ENCODE assay signal across 26 mouse cellular contexts in genomic region chr13:9297689-9298088, GRCm38 (mm10). TPM values are rescaled to one million over a fixed set of nuclear protein-coding genes. Genes with fewer than 3 reads are reported as not detected.
DNase-seq lines count a peak whose midpoint lies in the region; ATAC-seq and TF ChIP-seq lines count a peak whose summit lies in the region.
"Had no signal": no experiment of that assay in that cellular context is flagged by ENCODE, and none has a peak within 500 bp of the region (broad histone marks: within the 10 kb centered on the region; RNA-seq: fewer than 3 reads in every experiment).

No protein-coding gene starts in this region.

- H3K4me3 ChIP-seq in kidney, adult 2 months (ENCODE audit: insufficient read depth, low read depth, low read length) = no peak overlapping the region
- H3K4me3 ChIP-seq: embryonic facial prominence, embryonic 12.5 days; embryonic facial prominence, embryonic 15.5 days; heart, adult 2 months; heart, embryonic 10.5 days; heart, embryonic 13.5 days; hindbrain, embryonic 15.5 days had no signal

- TF ChIP-seq POLR2A in kidney, adult 2 months (IDR thresholded peaks at IDR 0.05; ENCODE audit: low read depth, low read length) = no peak

- no peaks in the 10 kb centered on the region for H3K27me3 ChIP-seq in kidney, adult 2 months (replicated peaks; ENCODE audit: control insufficient read depth, insufficient read depth, low read length)
- H3K27me3 ChIP-seq: embryonic facial prominence, embryonic 12.5 days; embryonic facial prominence, embryonic 15.5 days; heart, embryonic 13.5 days; hindbrain, embryonic 15.5 days; Patski had no signal

- no peak for DNase-seq in frontal cortex, postnatal 10 days (ENCODE audit: low spot score in 2 of 2)
- DNase-seq in NIH3T3 (ENCODE audit: low read depth) = peak; percentile 18
- DNase-seq in adrenal gland, postnatal 10 days = peak; percentile 35
- peak; percentile 32 to 45 for DNase-seq in adrenal gland, postnatal 36 days
- no peak for DNase-seq in kidney, adult 2 months
- DNase-seq in layer of hippocampus, postnatal 10 days (ENCODE audit: low spot score in 2 of 2) = no peak
- DNase-seq in left cerebral cortex, postnatal 36 days (ENCODE audit: low spot score in 2 of 2) = no peak
- DNase-seq: cerebellum, adult 11 months; cerebellum, adult 2 months; cerebellum, adult 9-11 months; cerebellum, postnatal 25 days; forebrain, postnatal 0 days; gastrocnemius, postnatal 10 days; gastrocnemius, postnatal 36 days; heart, adult 2 months; heart, postnatal 14 days; heart, postnatal 4 days had no signal

- intact Hi-C loops in left cerebral cortex, postnatal 36 days (cut with DNase I) = no loop called here

- peak; percentile 52; the same call in 1 of the 2 replicates for ATAC-seq in frontal cortex, adult (ENCODE audit: low TSS enrichment)
- ATAC-seq: forebrain, embryonic 14.5 days; forebrain, postnatal 0 days; intestine, postnatal 0 days; Patski had no signal

- no peak overlapping the region for H3K27ac ChIP-seq in kidney, adult 2 months (ENCODE audit: insufficient read depth, low read depth, low read length)
- H3K27ac ChIP-seq: embryonic facial prominence, embryonic 12.5 days; embryonic facial prominence, embryonic 15.5 days; heart, adult 2 months; heart, embryonic 10.5 days; heart, embryonic 13.5 days; hindbrain, embryonic 15.5 days had no signal

- H3K36me3 ChIP-seq in kidney, adult 2 months (ENCODE audit: control insufficient read depth, insufficient read depth, low read length) = no peaks in the 10 kb centered on the region
- H3K36me3 ChIP-seq: embryonic facial prominence, embryonic 12.5 days; embryonic facial prominence, embryonic 15.5 days; heart, embryonic 10.5 days; heart, embryonic 13.5 days; hindbrain, embryonic 15.5 days had no signal

- WGBS in kidney, adult 2 months = 70% methylated on average over 3 of the region's 3 CpGs

- peaks cover 7% of the 10 kb centered on the region for H3K4me1 ChIP-seq in kidney, adult 2 months (ENCODE audit: control insufficient read depth, insufficient read depth, low read length)
- H3K4me1 ChIP-seq: embryonic facial prominence, embryonic 12.5 days; embryonic facial prominence, embryonic 15.5 days; heart, embryonic 10.5 days had no signal

- TF ChIP-seq CTCF in kidney, adult 2 months (conservative IDR thresholded peaks at IDR 0.05; ENCODE audit: insufficient read depth, insufficient read length, low read depth, low read length) = no peak

RNA-seq across cellular contexts. Expression of gene Dip2c, which starts 21.4 kb away (rescaled TPM):
- total RNA-seq in adrenal gland, postnatal 10 days (2021) = 10 to 100 TPM; 19.5 to 21.3 TPM
- 10 to 100 TPM; 19.5 to 29.6 TPM for total RNA-seq in adrenal gland, postnatal 36 days (2021)
- polyA plus RNA-seq in kidney, adult 2 months (2012; rRNA removed) = 11.0 and 12.5 TPM in 2 replicates
- 10 to 100 TPM; 70.4 to 72.8 TPM for total RNA-seq in layer of hippocampus, postnatal 10 days (2021)
- 10 to 100 TPM; 64.9 to 72.2 TPM for total RNA-seq in left cerebral cortex, postnatal 36 days (2021)

Comparison
In these comparisons a context has a peak if more than half of its experiments do, and no peak if none do; other contexts are left out.
1. DNase-seq: peak in NIH3T3 (single experiment), adrenal gland, postnatal 10 days (single experiment) and adrenal gland, postnatal 36 days (2 of 2); none in frontal cortex, postnatal 10 days (0 of 2), kidney, adult 2 months (single experiment), layer of hippocampus, postnatal 10 days (0 of 2) and left cerebral cortex, postnatal 36 days (0 of 2).